Mouse (Mus musculus) bone marrow macrophage, adult 2 months (primary cell): ENCODE measurements around the gene Prkra. TPM values are rescaled to one million over a fixed set of nuclear protein-coding genes. Genes with fewer than 3 reads are reported as not detected.
"Not testable (repeated sequence)": the region's sequence is repeated elsewhere in the genome, so short reads cannot be mapped to it uniquely, and the experiment has no call there.

Experiments used
- H3K27ac ChIP-seq: 2 replicates; pipeline ENCODE4 v1.5.1; 2012; ENCODE audit warnings: low read depth, low read length; ENCODE audit not compliant: insufficient read depth
- H3K4me1 ChIP-seq: 2 replicates; pipeline ENCODE4 v1.6.1; 2012; ENCODE audit warnings: low read length; ENCODE audit not compliant: control insufficient read depth, insufficient read depth
- H3K4me3 ChIP-seq: 2 replicates; pipeline ENCODE4 v1.5.1; 2012; ENCODE audit warnings: mild to moderate bottlenecking, low read length, moderate library complexity; ENCODE audit not compliant: insufficient read depth
- CTCF ChIP-seq: IDR thresholded peaks from 2 replicates; pipeline ENCODE4 v1.5.1; 2012; ENCODE audit warnings: low read depth, mild to moderate bottlenecking, low read length, moderate library complexity
- POLR2A ChIP-seq: IDR thresholded peaks from 2 replicates; pipeline ENCODE4 v1.6.1; 2012; ENCODE audit warnings: mild to moderate bottlenecking, low read depth, low read length, borderline replicate concordance
- polyA plus RNA-seq: library from polyadenylated mRNA; stranded (reverse); fragments of >200 nt; gene quantifications from 2 replicates; pipeline ENCODE4 v1.2.4, GENCODE M21; 2012; ENCODE audit not compliant: missing spikeins, insufficient read depth, insufficient read length

Prkra gene
- polyA plus RNA-seq, 1 experiment, result 41.1 TPM

DNA sequence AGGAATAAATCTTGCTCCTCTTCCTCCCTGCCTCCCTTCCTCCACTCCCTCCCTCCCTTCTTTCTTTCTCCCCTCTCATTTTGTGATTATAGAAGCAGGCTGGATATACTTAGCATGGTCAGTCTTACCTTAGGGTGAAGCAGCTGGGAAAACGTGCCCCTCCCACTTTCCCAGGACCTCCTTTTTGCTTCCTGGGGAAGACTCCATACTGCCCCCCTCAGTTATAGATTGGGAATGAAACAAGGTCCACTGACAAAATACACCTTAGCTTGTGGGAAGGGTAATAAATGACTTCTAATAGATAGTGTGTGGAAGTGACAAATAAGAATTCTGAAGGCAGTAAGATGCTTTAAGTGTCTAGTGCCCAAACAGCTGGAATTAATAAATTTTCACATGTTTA, 8.2 kb upstream of the Prkra start:
- H3K4me3 ChIP-seq, result no peak overlapping the region

DNA sequence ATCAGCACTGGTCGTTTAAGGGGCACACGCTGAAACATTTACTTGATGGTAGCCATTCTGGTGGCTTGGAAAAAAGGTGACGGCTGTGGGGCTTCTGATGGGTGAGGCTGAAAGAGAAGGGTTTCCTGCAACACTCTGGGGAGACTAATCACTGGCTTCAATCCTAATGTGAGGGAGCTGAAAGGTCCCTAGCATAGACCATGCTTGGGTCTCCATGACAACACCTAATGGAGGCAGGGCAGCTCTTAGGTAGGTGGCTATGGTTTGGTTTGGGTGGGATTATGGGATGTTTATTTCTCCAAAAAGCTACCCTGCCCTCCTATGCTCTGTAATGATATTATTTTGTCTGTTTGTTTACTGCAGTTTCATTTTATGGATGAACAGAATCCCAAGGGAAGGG, 7.6 kb upstream of the Prkra start:
- Histone ChIP-seq H3K4me3 (no peak overlapping the region), H3K4me1 (no peaks in the 10 kb centered on the region), H3K27ac (no peak overlapping the region)
- TF ChIP-seq CTCF (no peak), POLR2A (no peak)

More for the DNA sequence above, 8.2 kb upstream of the Prkra start:
- TF ChIP-seq POLR2A (no peak), CTCF (peak; percentile 47; the same call in 1 of the 2 replicates)
- Histone ChIP-seq H3K27ac (no peak overlapping the region), H3K4me1 (no peaks in the 10 kb centered on the region)

GRCm38 (mm10) chr2:76654646-76655045, 6.8 kb upstream of the Prkra start:
- TF ChIP-seq CTCF (no peak), POLR2A (no peak)
- Histone ChIP-seq H3K4me3 (no peak overlapping the region), H3K4me1 (no peaks in the 10 kb centered on the region), H3K27ac (no peak overlapping the region)

DNA sequence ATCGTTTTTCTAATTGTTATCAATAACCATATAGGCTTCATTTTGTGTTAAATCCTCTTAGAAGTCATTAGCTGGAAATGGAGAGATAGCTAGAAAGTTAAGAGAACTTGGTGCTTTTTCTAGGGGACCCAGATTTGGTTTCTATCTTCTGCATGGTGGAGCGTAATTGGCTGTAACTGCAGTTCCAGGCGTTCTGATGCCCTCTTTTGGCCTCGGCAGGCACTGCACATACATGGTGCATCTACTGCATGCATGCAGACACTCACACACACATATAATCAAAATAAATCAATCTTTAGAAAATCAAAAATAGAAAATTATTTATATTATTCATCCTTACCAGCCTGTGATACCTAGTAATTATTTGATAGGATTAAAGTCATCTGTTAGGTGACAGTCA, 5.3 kb upstream of the Prkra start:
- TF ChIP-seq POLR2A (no peak), CTCF (no peak)
- Histone ChIP-seq H3K4me1 (peaks cover 3% of the 10 kb centered on the region), H3K27ac (no peak overlapping the region), H3K4me3 (no peak overlapping the region)

DNA sequence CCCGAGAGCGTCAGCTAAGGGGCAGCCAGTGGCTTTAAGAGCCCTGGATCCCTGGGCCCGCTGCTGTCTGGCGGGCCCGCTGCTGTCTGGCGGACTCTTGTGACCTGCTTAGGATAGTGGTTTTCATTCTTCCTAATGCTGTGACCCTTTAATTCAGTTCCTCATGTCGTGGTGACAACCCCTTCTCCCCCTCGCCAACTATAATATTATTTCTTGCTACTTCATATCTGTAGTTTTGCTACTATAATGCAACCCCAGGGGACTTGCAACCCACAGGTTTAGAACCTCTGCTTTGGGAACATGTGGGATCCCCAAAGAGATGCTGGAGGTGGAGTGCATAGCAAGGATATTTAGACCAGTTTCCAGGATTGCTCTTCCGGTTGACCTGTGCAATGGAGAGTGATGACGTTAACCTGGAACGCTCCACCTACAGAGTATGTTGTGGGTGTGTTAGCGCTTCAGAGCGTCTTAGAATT, 889 bp upstream of the Prkra start:
- no peak overlapping the region for H3K27ac ChIP-seq
- peak overlapping the region; percentile 41; the same call in 1 of the 2 replicates for H3K4me3 ChIP-seq
- H3K4me1 ChIP-seq, result peaks cover 13% of the 10 kb centered on the region
- TF ChIP-seq CTCF (no peak), POLR2A (no peak)

DNA sequence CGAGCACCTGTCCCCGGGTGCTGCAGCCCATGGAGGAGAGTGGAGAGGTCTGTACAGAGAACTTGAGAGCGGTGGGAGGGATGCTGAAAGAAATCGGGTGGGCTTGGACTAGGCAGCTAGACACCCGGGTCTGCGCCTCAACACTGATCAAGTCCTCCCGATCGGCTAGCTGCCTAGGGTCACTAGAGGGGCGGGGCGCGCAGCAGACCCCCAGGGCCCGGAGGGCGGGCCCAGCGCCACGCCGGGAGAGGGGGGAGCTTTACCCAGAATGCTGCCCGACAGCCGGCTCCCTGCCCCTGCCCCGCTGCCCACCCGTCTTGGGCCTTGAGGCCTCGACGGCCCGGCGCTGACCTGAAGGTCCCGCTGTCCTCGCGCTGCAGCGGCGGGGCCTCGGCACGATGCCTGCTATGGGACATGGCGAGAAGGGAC, 360 bp downstream of the Prkra start:
- no peak for TF ChIP-seq CTCF
- no peak for TF ChIP-seq POLR2A
- H3K27ac ChIP-seq, result peak overlapping the region; percentile 58
- peaks cover 13% of the 10 kb centered on the region for H3K4me1 ChIP-seq
- peak overlapping the region; percentile 97 for H3K4me3 ChIP-seq

GRCm38 (mm10) chr2:76643801-76644200, 4.0 kb downstream of the Prkra start:
- Histone ChIP-seq H3K4me1 (peaks cover 13% of the 10 kb centered on the region), H3K4me3 (no peak overlapping the region), H3K27ac (peak overlapping the region; percentile 37; the same call in 1 of the 2 replicates)
- no peak for TF ChIP-seq POLR2A
- no peak for TF ChIP-seq CTCF

GRCm38 (mm10) chr2:76639637-76640036, 8.2 kb downstream of the Prkra start:
- peaks cover 7% of the 10 kb centered on the region; the same call in 1 of the 2 replicates for H3K4me1 ChIP-seq
- no peak overlapping the region for H3K27ac ChIP-seq
- no peak overlapping the region for H3K4me3 ChIP-seq
- TF ChIP-seq CTCF (no peak), POLR2A (no peak)

- Histone ChIP-seq H3K27ac (no peak overlapping the region), H3K4me1 (no peaks in the 10 kb centered on the region; the same call in 1 of the 2 replicates), H3K4me3 (no peak overlapping the region)
- TF ChIP-seq CTCF (no peak), POLR2A (no peak)
Observed at GRCm38 (mm10) chr2:76631600-76631999, 16.2 kb downstream of the Prkra start.

DNA sequence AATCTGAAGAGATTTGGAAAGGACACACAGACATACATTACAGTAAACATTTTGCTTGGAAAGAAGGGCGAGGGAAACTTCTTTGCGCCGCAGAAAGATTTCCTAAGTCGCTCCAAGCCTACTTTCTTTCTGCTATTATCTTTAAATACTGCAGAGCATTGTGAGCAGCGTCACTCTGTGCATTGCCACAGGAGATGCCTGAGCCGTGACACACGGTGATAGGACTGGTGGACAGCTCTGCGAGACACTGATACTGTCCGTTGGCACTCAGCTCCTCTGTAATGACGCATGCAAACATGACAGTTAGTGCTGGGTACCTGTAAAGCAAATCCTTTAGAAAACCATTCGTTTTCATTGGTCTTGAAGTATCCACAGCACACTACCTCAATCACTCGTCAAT, 17.5 kb downstream of the Prkra start:
- Histone ChIP-seq H3K27ac (no peak overlapping the region), H3K4me1 (no peaks in the 10 kb centered on the region; the same call in 1 of the 2 replicates), H3K4me3 (no peak overlapping the region)
- TF ChIP-seq POLR2A (no peak), CTCF (no peak)

DNA sequence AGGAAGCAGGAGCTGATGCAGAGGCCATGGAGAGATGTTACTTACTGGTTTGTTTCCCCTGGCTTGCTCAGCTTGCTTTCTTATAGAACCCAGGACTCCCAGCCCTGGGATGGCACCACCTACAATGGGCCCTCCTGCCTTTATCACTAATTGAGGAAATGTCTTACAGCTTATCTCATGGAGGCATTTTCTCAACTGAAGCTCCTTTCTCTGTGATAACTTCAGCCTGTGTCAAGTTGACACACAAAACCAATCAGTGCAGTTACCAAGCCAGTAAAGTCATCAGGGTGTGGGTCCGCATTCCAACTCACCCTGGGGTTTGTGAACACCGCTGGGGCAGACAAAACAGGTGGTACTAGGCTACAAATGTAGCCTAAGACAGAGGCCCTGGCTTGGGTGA, 25.5 kb downstream of the Prkra start:
- H3K4me3 ChIP-seq, H3K27ac ChIP-seq, H3K4me1 ChIP-seq: not testable (repeated sequence)
